ENCODE assay signal across 18 mouse cellular contexts in genomic region chr4:12592973-12593372, GRCm38 (mm10).
"Had no signal": no experiment of that assay in that cellular context is flagged by ENCODE, and none has a peak within 500 bp of the region (broad histone marks: within the 10 kb centered on the region; RNA-seq: fewer than 3 reads in every experiment).

No protein-coding gene starts in this region.

- DNase-seq: kidney, adult 11 months; kidney, adult 9 months; kidney, postnatal 14 days; kidney, postnatal 4 days; left cerebral cortex, postnatal 4 days; liver, embryonic 13.5 days; lung, adult 2 months; lung, postnatal 14 days; lung, postnatal 4 days; retina, postnatal 1 day; right cerebral cortex, postnatal 25 days; spleen, adult 18-20 months; thymus, postnatal 25 days had no signal

- H3K4me1 ChIP-seq: liver, embryonic 13.5 days; midbrain, embryonic 12.5 days; neural tube, embryonic 12.5 days; neural tube, embryonic 15.5 days; stomach, embryonic 15.5 days had no signal

- H3K27me3 ChIP-seq: limb, embryonic 13.5 days; liver, embryonic 13.5 days; midbrain, embryonic 12.5 days; neural tube, embryonic 12.5 days; neural tube, embryonic 15.5 days; stomach, embryonic 15.5 days had no signal

- H3K27ac ChIP-seq: limb, embryonic 13.5 days; liver, embryonic 13.5 days; midbrain, embryonic 12.5 days; neural tube, embryonic 12.5 days; neural tube, embryonic 15.5 days; stomach, embryonic 15.5 days had no signal

- H3K9me3 ChIP-seq: limb, embryonic 13.5 days; liver, embryonic 13.5 days; midbrain, embryonic 12.5 days; neural tube, embryonic 12.5 days; neural tube, embryonic 15.5 days; stomach, embryonic 15.5 days had no signal

- H3K9ac ChIP-seq: limb, embryonic 13.5 days; liver, embryonic 13.5 days; midbrain, embryonic 12.5 days; neural tube, embryonic 12.5 days; neural tube, embryonic 15.5 days; stomach, embryonic 15.5 days had no signal

- H3K4me3 ChIP-seq: limb, embryonic 13.5 days; liver, embryonic 13.5 days; midbrain, embryonic 12.5 days; neural tube, embryonic 12.5 days; neural tube, embryonic 15.5 days; stomach, embryonic 15.5 days had no signal

- H3K36me3 ChIP-seq: limb, embryonic 13.5 days; liver, embryonic 13.5 days; midbrain, embryonic 12.5 days; neural tube, embryonic 12.5 days; neural tube, embryonic 15.5 days; stomach, embryonic 15.5 days had no signal

- H3K4me2 ChIP-seq: limb, embryonic 13.5 days; liver, embryonic 13.5 days; midbrain, embryonic 12.5 days; neural tube, embryonic 12.5 days; neural tube, embryonic 15.5 days; stomach, embryonic 15.5 days had no signal
